Mouse (Mus musculus) hindbrain, embryonic 12.5 days (tissue): ENCODE results near the gene Lmbr1. TPM values are rescaled to one million over a fixed set of nuclear protein-coding genes. Genes with fewer than 3 reads are reported as not detected.
"Not testable (repeated sequence)": the region's sequence is repeated elsewhere in the genome, so short reads cannot be mapped to it uniquely, and the experiment has no call there.

Experiments
- ATAC-seq: fragments of 200-750 bp; cut with Nextera tagmentation; 2 replicates; pipeline ENCODE4 v1.8.0; 2017; ENCODE audit warnings: moderate TSS enrichment; ENCODE audit not compliant: low FRiP score
- H3K27ac ChIP-seq: fragments of 300-500 bp; sonication (generic); 2 replicates; pipeline ENCODE4 v1.5.1; 2016; ENCODE audit warnings: mild to moderate bottlenecking
- H3K27me3 ChIP-seq: fragments of 300-500 bp; sonication (generic); 2 replicates; pipeline ENCODE4 v1.6.1; 2016; ENCODE audit warnings: mild to moderate bottlenecking
- H3K36me3 ChIP-seq: fragments of 300-500 bp; sonication (generic); 2 replicates; pipeline ENCODE4 v1.6.1; 2016; ENCODE audit warnings: mild to moderate bottlenecking
- H3K4me1 ChIP-seq: fragments of 300-500 bp; sonication (generic); 2 replicates; pipeline ENCODE4 v1.6.1; 2016
- H3K4me2 ChIP-seq: fragments of 300-500 bp; sonication (generic); replicated peaks from 2 replicates; pipeline ENCODE4 v1.6.1; 2016; ENCODE audit warnings: mild to moderate bottlenecking
- H3K4me3 ChIP-seq: fragments of 300-500 bp; sonication (generic); 2 replicates; pipeline ENCODE4 v1.5.1; 2016; ENCODE audit warnings: mild to moderate bottlenecking
- H3K9ac ChIP-seq: fragments of 300-500 bp; sonication (generic); 2 replicates; pipeline ENCODE4 v1.6.1; 2016; ENCODE audit warnings: mild to moderate bottlenecking, moderate library complexity
- H3K9me3 ChIP-seq: fragments of 300-500 bp; sonication (generic); replicated peaks from 2 replicates; pipeline ENCODE4 v1.6.1; 2016; ENCODE audit warnings: mild to moderate bottlenecking
- WGBS: fragments of 180-500 bp; shearing (Covaris S2); methylation state at CpG from one replicate; pipeline ENCODE4 v1.1.7; 2016; 5-methylcytosine and 5-hydroxymethylcytosine counted together
- polyA plus RNA-seq: library from polyadenylated mRNA; unstranded; fragments of >200 nt; fragmentation: Nextera tagmentation; extraction: Ambion mirVana; gene quantifications from 2 replicates; pipeline ENCODE4 v1.2.1, GENCODE M21; 2016

The Lmbr1 gene
- 17.6 and 17.9 TPM in 2 replicates for polyA plus RNA-seq

DNA sequence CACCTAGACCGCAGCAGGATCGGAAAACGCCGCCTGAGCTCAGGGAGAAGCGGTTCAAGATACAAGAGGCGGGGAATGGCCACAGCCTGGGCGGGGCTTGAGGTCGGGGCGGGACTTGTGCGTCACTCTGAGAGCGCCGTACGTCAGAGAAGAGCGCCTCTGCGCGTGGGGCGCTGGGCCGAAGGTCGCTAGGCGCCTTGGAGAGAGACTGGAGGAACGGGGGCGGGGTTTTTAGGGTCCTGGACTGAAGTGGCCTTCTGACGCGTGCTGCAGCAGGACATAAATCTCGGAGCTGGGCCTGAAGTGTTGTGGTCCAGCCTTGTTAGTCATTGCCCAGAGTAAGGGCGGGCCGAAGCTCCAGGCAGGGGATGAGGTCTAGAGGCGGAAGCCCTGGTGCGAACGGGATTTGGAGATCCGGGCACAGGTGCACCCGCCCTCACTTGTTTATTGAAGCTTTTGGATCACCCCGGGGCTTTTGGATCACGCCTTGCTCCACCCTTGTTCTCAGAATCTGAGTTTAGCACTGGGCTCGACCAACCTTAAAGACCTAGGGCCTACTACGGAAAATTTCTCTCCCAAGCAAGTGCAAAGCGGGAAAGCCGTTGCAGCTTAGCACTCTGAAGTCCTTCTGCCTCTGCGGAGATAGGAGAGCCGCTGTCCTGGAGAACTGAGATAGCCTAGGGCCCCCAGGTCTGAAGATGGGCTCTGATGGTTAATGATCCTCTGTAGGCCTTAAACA lies at the start of gene Lmbr1:
Lmbr1 (minus strand) TSS at position 93 of the 739 bp plus-strand sequence.
- no peaks in the 10 kb centered on the region for H3K36me3 ChIP-seq
- peaks cover 13% of the 10 kb centered on the region for H3K4me1 ChIP-seq
- peak within 1 kb of the TSS; percentile 76 for H3K4me3 ChIP-seq
- 1% methylated on average over 40 of the region's 40 CpGs for WGBS
- H3K27ac ChIP-seq, result peak within 1 kb of the TSS; percentile 73
- no peaks in the 10 kb centered on the region for H3K9me3 ChIP-seq
- peak within 1 kb of the TSS; percentile 94 for H3K4me2 ChIP-seq
- ATAC-seq, result peak; percentile 98
- peak within 1 kb of the TSS; percentile 82 for H3K9ac ChIP-seq
- peaks cover 7% of the 10 kb centered on the region; the same call in 1 of the 2 replicates for H3K27me3 ChIP-seq

DNA sequence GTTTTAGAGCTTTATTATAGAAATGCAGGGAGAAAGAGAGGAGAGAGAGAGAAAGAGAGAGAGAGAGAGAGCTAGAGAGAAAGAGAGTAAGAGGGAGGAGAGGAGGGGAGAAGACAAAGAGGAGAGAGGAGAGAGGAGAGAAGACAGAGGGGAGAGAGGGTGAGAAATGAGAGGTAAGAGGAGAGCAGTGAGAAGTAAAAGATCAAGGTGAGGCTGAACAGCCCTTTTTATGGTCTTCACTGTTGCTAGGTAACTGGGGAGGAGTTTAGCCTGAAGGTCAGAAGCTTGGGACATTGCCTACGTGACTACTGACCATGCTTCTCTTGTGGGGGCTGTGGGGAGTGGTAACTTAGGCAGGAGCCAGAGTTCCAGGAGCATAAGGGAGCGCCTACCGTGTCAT lies 45.1 kb upstream of the Lmbr1 start:
- not testable (repeated sequence) for H3K27ac ChIP-seq, H3K9me3 ChIP-seq, ATAC-seq, H3K4me1 ChIP-seq, H3K9ac ChIP-seq, H3K4me3 ChIP-seq, H3K36me3 ChIP-seq, H3K27me3 ChIP-seq, H3K4me2 ChIP-seq
- WGBS, result 53% methylated on average over 3 of the region's 3 CpGs

DNA sequence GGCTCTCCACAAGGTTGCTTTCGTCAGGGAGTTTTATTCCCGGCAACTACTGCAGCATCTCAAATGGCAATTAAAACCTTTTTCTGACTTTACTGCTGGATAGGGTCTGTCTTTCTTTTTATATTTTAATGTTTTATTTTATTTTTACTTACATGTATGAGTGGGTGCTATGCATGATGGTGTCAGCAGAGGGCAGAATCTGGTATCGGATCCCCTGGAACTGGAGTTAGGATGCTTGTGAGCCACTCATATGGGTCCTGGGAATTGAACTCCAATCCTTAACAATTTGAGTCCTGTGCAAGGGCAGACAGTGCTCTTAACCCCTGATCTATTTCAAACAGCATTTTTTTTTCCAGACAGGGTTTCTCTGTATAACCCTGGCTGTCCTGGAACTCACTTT lies 34.9 kb upstream of the Lmbr1 start:
- H3K27ac ChIP-seq, result no peak overlapping the region
- H3K36me3 ChIP-seq, result no peaks in the 10 kb centered on the region
- H3K4me1 ChIP-seq, result no peaks in the 10 kb centered on the region
- H3K9me3 ChIP-seq, result no peaks in the 10 kb centered on the region
- no peak overlapping the region for H3K4me2 ChIP-seq
- WGBS, result 84% methylated on average over 3 of the region's 3 CpGs
- no peaks in the 10 kb centered on the region for H3K27me3 ChIP-seq
- ATAC-seq, result no peak
- no peak overlapping the region for H3K4me3 ChIP-seq
- no peak overlapping the region for H3K9ac ChIP-seq

DNA sequence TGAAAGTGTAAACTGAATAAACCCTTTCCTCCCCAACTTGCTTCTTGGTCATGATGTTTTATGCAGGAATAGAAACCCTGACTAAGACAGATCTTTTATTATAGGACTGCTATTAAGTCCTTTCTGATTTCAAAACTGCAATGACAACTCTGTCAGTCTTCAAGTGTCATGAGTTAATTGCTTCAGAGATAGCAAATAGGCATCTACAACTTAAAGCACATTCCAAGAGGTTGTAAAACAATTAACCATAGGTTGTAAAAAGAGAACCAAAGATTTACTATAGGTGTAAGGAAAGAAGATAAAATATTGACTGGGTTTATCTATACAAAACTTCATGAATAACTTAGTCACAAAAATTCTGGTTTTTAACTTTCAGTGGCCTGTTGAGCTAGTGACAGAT lies 32.7 kb upstream of the Lmbr1 start:
- Histone ChIP-seq H3K9me3 (no peaks in the 10 kb centered on the region), H3K27me3 (no peaks in the 10 kb centered on the region), H3K36me3 (no peaks in the 10 kb centered on the region), H3K9ac (no peak overlapping the region), H3K4me1 (no peaks in the 10 kb centered on the region), H3K27ac (no peak overlapping the region), H3K4me3 (no peak overlapping the region), H3K4me2 (no peak overlapping the region)
- no peak for ATAC-seq

DNA sequence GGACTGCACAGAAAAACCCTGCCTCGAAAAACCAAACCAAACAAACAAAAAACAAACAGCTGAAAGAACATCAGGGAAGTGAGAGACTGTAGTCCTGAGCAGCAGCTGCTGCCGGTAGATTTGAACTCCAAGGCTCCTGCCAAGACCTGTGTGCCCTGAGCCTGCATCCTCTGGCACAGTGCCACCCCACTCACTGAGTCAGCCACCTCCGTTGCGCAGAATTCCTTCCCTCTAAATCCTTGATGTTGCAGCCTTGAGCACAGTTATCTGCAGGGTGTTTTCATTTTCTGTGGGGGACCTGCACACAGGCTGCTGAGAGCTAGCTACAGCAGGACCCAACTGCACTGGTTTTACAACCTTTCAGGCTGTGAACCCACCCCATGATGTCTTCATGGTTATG lies 20.2 kb upstream of the Lmbr1 start:
- Histone ChIP-seq H3K4me1 (no peaks in the 10 kb centered on the region), H3K27ac (no peak overlapping the region), H3K36me3 (no peaks in the 10 kb centered on the region), H3K9me3 (0 out of 2 replicates have a peak, but pooled peaks cover 4% of the 10 kb centered on the region), H3K4me3 (no peak overlapping the region), H3K27me3 (no peaks in the 10 kb centered on the region), H3K4me2 (no peak overlapping the region), H3K9ac (no peak overlapping the region)
- ATAC-seq, result no peak
- WGBS, result 70% methylated on average over 4 of the region's 4 CpGs

DNA sequence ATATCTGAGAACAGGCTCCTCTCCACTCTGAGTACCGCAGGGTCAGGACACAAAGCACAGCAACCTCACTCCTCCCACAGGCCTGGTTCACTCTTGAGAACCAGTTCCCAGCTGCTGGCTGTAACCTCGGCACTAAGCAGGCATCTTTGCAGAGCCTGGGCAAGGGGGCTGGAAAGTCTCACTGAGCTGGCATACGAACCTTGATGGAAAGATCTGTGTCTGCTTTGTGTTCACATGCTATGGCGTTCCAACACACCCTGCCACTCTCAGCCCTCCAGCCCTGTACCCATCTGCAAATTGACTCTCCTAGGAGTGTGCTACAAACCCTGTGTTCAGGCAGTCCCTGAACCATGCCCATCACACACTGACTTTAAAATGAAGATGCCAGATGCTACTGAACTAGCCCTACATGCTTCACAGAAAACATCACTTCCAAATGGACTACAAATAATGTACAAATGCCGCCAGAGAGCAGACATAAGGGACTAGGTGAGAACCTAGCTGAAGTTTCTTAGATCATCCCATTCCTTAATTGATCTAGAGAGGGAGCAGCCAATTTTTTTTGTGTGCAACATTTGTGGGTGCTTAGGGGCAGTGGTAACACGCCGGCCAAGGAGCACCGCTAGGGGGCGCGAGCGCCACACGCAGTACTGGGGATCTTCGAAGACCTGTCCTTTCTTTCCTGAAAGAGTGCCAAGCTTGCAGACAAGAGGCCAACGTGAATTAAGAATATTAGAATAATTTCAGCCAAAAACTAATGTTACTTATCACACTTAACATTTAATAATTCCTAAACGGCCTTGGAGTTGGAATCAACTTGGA lies 11.0 kb upstream of the Lmbr1 start:
- no peak for ATAC-seq
- WGBS, result 22% methylated on average over 15 of the region's 15 CpGs

DNA sequence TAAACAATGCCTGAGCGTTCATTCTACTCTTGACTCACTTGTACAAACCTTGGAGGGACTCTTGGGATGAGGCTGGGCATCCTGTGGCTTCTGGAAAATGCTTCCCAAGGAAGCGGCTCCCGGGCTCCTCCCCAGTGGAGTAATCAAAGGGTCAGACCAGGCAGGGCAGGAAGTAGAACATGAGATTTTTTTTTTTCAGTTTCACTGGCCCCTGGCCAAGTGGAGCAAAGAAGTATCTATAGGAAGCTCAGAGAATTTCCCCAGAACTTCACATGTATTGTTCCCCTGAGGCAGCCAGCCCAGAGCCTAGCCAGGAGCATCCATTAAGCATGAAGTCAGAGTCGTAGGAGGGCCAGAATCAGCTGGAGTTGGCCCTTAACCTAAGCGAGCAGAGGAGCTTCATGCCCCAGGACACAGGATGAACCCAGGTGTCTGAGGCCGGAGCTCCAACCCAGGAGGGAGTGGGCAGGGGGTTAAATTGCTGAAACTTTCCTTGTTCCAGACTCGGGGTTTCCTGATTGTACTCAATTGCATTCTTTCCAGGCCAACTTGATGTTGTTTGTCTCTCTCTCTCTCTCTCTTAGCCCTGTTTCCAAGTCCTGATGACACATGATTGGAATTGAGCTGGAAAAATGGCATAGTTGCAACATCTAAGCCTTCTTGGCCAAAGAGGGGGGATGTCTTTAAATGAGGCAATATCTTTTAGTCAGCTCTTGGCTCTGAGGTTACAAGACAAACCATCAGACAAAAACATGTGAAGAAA lies 10.2 kb upstream of the Lmbr1 start:
- Histone ChIP-seq H3K36me3 (no peaks in the 10 kb centered on the region), H3K4me1 (no peaks in the 10 kb centered on the region), H3K27ac (no peak overlapping the region), H3K4me2 (no peak overlapping the region), H3K9ac (no peak overlapping the region), H3K27me3 (peaks cover 12% of the 10 kb centered on the region), H3K9me3 (no peaks in the 10 kb centered on the region), H3K4me3 (no peak overlapping the region)
- 53% methylated on average over 7 of the region's 7 CpGs for WGBS
- ATAC-seq, result no peak

More for the DNA sequence above, 11.0 kb upstream of the Lmbr1 start:
- Histone ChIP-seq H3K4me2 (no peak overlapping the region), H3K9ac (no peak overlapping the region), H3K36me3 (no peaks in the 10 kb centered on the region), H3K4me1 (no peaks in the 10 kb centered on the region), H3K27me3 (peaks cover 12% of the 10 kb centered on the region), H3K9me3 (no peaks in the 10 kb centered on the region), H3K4me3 (no peak overlapping the region), H3K27ac (no peak overlapping the region)

DNA sequence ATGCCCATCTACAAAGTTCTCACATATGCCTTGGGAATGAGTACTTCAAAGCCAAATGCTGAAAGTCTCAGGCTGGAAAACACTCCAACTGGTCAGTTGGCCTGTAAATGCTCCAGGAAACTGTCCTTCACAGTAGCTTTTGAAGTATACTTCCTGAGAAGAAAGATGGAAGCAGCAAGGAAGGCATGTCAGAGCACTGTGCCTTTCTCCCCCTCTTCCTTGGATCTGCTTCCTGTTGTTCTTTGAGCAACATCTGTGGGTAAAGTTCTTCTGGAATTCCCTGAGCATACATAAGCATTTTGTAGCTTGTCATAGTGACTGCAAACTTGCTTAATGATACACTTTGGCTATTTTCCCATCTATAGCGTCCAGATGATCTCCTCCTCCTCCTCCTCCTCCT lies 9.4 kb upstream of the Lmbr1 start:
- Histone ChIP-seq H3K4me1 (no peaks in the 10 kb centered on the region), H3K36me3 (no peaks in the 10 kb centered on the region), H3K27me3 (peaks cover 12% of the 10 kb centered on the region), H3K9me3 (no peaks in the 10 kb centered on the region), H3K9ac (no peak overlapping the region), H3K4me2 (no peak overlapping the region), H3K27ac (no peak overlapping the region), H3K4me3 (no peak overlapping the region)
- ATAC-seq, result no peak
- WGBS, result 71% methylated on average over 1 of the region's 1 CpGs

DNA sequence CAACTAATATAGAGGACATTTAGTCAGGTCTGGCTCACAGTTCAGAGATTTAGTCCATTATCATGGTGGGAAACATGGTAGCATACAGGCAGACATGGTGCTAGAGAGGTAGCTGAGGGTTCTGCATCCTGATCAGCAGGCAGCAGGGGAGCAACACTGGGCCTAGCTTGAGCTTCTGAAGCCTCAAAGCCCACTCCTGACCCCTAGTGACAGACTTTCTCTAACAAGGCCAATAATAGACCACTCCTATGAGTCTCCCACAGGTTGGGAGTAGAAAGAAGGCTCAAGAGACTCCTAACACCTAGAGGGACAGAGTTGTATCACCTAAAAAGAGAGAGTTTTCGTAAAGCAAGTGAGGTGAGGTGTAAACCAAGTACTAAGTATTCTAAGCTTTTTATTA lies 4.6 kb upstream of the Lmbr1 start:
- Histone ChIP-seq H3K4me3 (no peak overlapping the region), H3K9ac (no peak overlapping the region), H3K4me2 (no peak overlapping the region), H3K9me3 (no peaks in the 10 kb centered on the region), H3K36me3 (no peaks in the 10 kb centered on the region), H3K27ac (no peak overlapping the region), H3K4me1 (peaks cover 3% of the 10 kb centered on the region), H3K27me3 (peaks cover 6% of the 10 kb centered on the region; the same call in 1 of the 2 replicates)
- 79% methylated on average over 1 of the region's 1 CpGs for WGBS
- ATAC-seq, result no peak

DNA sequence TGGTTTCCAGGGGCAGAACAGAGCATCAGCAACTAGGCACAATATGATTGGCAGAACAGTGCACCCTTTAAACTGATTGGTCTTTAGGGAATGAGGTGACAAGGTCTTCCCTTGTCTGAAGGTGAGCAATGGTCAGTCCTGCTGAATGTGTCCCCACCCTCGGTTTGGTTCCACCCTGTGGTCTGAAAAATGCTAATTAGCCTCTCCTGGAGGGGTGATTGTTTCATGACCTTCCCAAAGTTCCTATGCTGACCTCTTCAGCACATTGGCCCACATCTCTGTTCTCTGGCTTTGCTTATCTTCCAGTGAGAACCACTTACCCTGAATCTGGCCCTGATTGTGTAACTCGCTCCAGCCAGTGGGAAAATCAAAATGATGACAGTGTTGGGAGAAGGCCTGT lies 1.9 kb upstream of the Lmbr1 start:
- 70% methylated on average over 2 of the region's 2 CpGs for WGBS
- Histone ChIP-seq H3K4me2 (no peak overlapping the region), H3K9me3 (no peaks in the 10 kb centered on the region), H3K9ac (no peak overlapping the region), H3K36me3 (no peaks in the 10 kb centered on the region), H3K4me1 (peaks cover 13% of the 10 kb centered on the region), H3K27ac (no peak overlapping the region), H3K27me3 (peaks cover 7% of the 10 kb centered on the region; the same call in 1 of the 2 replicates), H3K4me3 (no peak overlapping the region)
- ATAC-seq, result no peak

DNA sequence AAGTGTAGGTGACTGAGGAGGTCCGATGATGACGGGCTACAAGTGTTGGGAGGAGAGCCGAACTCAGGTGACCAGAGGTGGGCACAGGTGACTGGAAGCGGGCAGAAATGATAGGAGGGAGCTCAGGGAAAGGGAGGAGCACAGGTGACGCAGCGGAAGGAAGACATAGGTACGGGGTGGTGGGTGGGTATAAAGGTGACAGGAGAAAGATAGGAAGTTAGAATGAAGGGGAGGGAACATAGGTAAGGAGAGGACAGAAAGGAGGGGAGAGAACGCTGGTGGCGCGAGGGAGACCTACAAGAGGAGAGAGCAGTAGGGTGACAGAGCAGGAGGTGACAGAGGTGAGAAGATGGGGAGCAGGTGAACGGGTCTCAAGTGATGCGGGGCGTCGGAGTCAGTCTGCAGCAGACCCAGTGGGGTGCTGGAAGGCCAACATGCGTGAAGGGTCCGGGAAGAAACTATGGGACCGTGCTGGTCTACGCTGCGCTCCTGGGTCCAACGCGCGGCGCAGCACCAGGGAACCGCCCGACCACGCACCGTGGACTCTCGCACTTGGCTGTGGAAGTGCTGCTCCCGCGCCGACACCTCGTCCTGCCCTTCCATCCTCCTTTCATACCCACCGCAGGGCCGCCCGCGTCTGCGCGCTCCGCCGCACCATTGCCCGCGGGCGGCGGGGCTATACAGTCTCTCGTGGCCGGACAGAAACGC lies 446 bp downstream of the Lmbr1 start:
- peaks cover 7% of the 10 kb centered on the region; the same call in 1 of the 2 replicates for H3K27me3 ChIP-seq
- peak overlapping the region; percentile 94 for H3K4me2 ChIP-seq
- under 1% methylated on average over 47 of the region's 47 CpGs for WGBS
- H3K4me3 ChIP-seq, result peak overlapping the region; percentile 76
- peak overlapping the region; percentile 82 for H3K9ac ChIP-seq
- ATAC-seq, result peak; percentile 88
- no peaks in the 10 kb centered on the region for H3K36me3 ChIP-seq
- H3K27ac ChIP-seq, result peak overlapping the region; percentile 73
- no peaks in the 10 kb centered on the region for H3K9me3 ChIP-seq
- peaks cover 13% of the 10 kb centered on the region for H3K4me1 ChIP-seq

DNA sequence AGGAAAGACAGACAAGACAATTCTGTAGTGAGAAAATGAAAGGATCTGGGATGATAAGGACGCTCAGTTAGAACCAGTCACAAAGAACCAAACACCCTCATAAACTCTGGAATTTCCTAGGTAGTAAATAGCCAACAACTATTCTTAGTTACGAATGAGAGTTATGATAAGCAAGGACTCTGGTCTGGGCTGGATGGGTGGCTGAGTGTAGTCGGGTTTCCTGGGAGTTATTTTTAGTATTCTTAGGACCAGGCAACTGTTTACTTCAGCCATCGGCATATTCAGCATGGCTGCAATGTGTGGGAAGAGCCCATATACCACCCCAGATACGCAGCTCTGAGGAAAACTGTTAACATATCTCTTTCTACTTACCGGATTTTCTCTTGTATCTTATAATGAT lies 14.7 kb downstream of the Lmbr1 start:
- no peak overlapping the region for H3K9ac ChIP-seq
- WGBS, result 91% methylated on average over 6 of the region's 6 CpGs
- no peak overlapping the region for H3K4me3 ChIP-seq
- H3K27ac ChIP-seq, result no peak overlapping the region
- H3K9me3 ChIP-seq, result no peaks in the 10 kb centered on the region
- H3K4me2 ChIP-seq, result no peak overlapping the region
- no peaks in the 10 kb centered on the region for H3K4me1 ChIP-seq
- no peaks in the 10 kb centered on the region for H3K27me3 ChIP-seq
- peaks cover 23% of the 10 kb centered on the region for H3K36me3 ChIP-seq
- ATAC-seq, result no peak
